Mouse (Mus musculus) mouse trophoblast stem cell (cell line): ENCODE data around the gene Rab3il1.

Experiments used
- in situ Hi-C, 2 experiments: fragments of 300-500 bp; cut with MseI, MboI; formaldehyde crosslinking; loops; 2 replicates in 1 of 2; 3 replicates in 1 of 2; pipeline ENCODE4 v1.15.1; 2025

The Rab3il1 gene

GRCm38 (mm10) chr19:10012827-10013278, 11.4 kb downstream of the Rab3il1 start:
- in situ Hi-C loops, result no loop called here

GRCm38 (mm10) chr19:10013348-10013747, 11.9 kb downstream of the Rab3il1 start:
- in situ Hi-C loops, result no loop called here

GRCm38 (mm10) chr19:10013913-10014312, 12.4 kb downstream of the Rab3il1 start:
- in situ Hi-C loops, result no loop called here

- in situ Hi-C loops, result no loop called here
These were observed 13.4 kb downstream of the Rab3il1 start for GRCm38 (mm10) chr19:10014824-10015223.

GRCm38 (mm10) chr19:10015442-10015841, 14.0 kb downstream of the Rab3il1 start:
- in situ Hi-C loops, result no loop called here

- in situ Hi-C loops, result no loop called here
These were observed 14.7 kb downstream of the Rab3il1 start for GRCm38 (mm10) chr19:10016151-10016550.

GRCm38 (mm10) chr19:10017637-10018526, 16.4 kb downstream of the Rab3il1 start:
- in situ Hi-C loops, result no loop called here

GRCm38 (mm10) chr19:10018527-10018818, 17.0 kb downstream of the Rab3il1 start:
- in situ Hi-C loops, result no loop called here

- in situ Hi-C loops, result no loop called here
These were observed 17.8 kb downstream of the Rab3il1 start for GRCm38 (mm10) chr19:10019214-10019760.

- in situ Hi-C loops, result no loop called here
These were observed 20.5 kb downstream of the Rab3il1 start for GRCm38 (mm10) chr19:10021981-10022380.

- in situ Hi-C loops, result no loop called here
These were observed 21.2 kb downstream of the Rab3il1 start for GRCm38 (mm10) chr19:10022414-10023303.

GRCm38 (mm10) chr19:10023304-10023758, 21.9 kb downstream of the Rab3il1 start:
- in situ Hi-C loops, result no loop called here

- in situ Hi-C loops, result no loop called here
These were observed 23.9 kb downstream of the Rab3il1 start for GRCm38 (mm10) chr19:10025169-10025875.

GRCm38 (mm10) chr19:10029746-10030145, 28.3 kb downstream of the Rab3il1 start:
- in situ Hi-C loops, result loop anchor here in 1 of 2 experiments (5.0 kb wide), 1 partner anchor 32 kb away; no protein-coding TSS in a partner anchor

GRCm38 (mm10) chr19:10033211-10033973, 31.9 kb downstream of the Rab3il1 start:
- in situ Hi-C loops, result loop anchor here in 1 of 2 experiments (5.0 kb wide), 1 partner anchor 36 kb away; no protein-coding TSS in a partner anchor

- in situ Hi-C loops, result loop anchor here in 1 of 2 experiments (5.0 kb wide), 1 partner anchor 37 kb away; no protein-coding TSS in a partner anchor
These were observed 32.9 kb downstream of the Rab3il1 start for GRCm38 (mm10) chr19:10034356-10034755.

GRCm38 (mm10) chr19:10034785-10035447, 33.4 kb downstream of the Rab3il1 start:
- in situ Hi-C loops, result loop anchor here (5.0 kb wide), 2 partner anchors 33 to 38 kb away; partner anchors contain the start of genes Best1 (in 1 of the 2) and Rab3il1 (in 1 of the 2)

- in situ Hi-C loops, result loop anchor here in 1 of 2 experiments (5.0 kb wide), 1 partner anchor 35 kb away; the partner anchor contains the start of genes Best1 and Rab3il1
These were observed 36.1 kb downstream of the Rab3il1 start for GRCm38 (mm10) chr19:10037534-10037933.

- in situ Hi-C loops, result loop anchor here in 1 of 2 experiments (5.0 kb wide), 1 partner anchor 36 kb away; the partner anchor contains the start of genes Best1 and Rab3il1
These were observed 36.9 kb downstream of the Rab3il1 start for GRCm38 (mm10) chr19:10038364-10038763.
